Mouse (Mus musculus) effector memory CD4-positive, alpha-beta T cell, adult 5 months (primary cell): ENCODE results near the gene Gm29106. TPM values are rescaled to one million over a fixed set of nuclear protein-coding genes. Genes with fewer than 3 reads are reported as not detected.

Experiments used
- polyA plus RNA-seq: library from polyadenylated mRNA; unstranded; fragments of 100-300 nt; shearing (Covaris generic); gene quantifications from one replicate; pipeline ENCODE4 v1.2.1, GENCODE M21; 2017

The Gm29106 gene
- polyA plus RNA-seq = 0.10 TPM

GRCm38 (mm10) chr1:118176242-118176641 is at the start of gene Gm29106:
Gm29106 (plus strand) TSS chr1:118176542.

Other genes starting within 250 kb of the Gm29106 start
- gene Gm28168, start 248.5 kb upstream of the Gm29106 start, polyA plus RNA-seq = not detected
- gene Gm7145, start 210.6 kb upstream of the Gm29106 start, polyA plus RNA-seq = not detected
- 146 TPM for gene Tsn, start 135.2 kb downstream of the Gm29106 start, polyA plus RNA-seq
- gene Nifk, start 145.3 kb downstream of the Gm29106 start, polyA plus RNA-seq = 51.0 TPM
- 31.0 TPM for gene Clasp1, start 212.5 kb downstream of the Gm29106 start, polyA plus RNA-seq